Mouse (Mus musculus): ENCODE results near the gene Ank3.

GRCm38 (mm10) chr10:69915566-69915965 lies 517.0 kb downstream of the Ank3 start:
- TF ChIP-seq POLR2A (IDR thresholded peaks at IDR 0.05; ENCODE audit: borderline replicate concordance, control insufficient read depth, low read depth, low read length) (no peak), CTCF (IDR thresholded peaks at IDR 0.05; ENCODE audit: control insufficient read depth, insufficient read depth, low read length) (no peak)
